Mouse (Mus musculus) heart, embryonic 11.5 days (tissue): Measurements from ENCODE around the gene Enthd1. TPM values are rescaled to one million over a fixed set of nuclear protein-coding genes. Genes with fewer than 3 reads are reported as not detected.
"Not testable (repeated sequence)": the region's sequence is repeated elsewhere in the genome, so short reads cannot be mapped to it uniquely, and the experiment has no call there.

ENCODE experiments used
- ATAC-seq: fragments of 200-750 bp; cut with Nextera tagmentation; replicated peaks from 2 replicates; pipeline ENCODE4 v1.8.0; 2017; ENCODE audit warnings: moderate library complexity; ENCODE audit not compliant: insufficient number of reproducible peaks, low FRiP score, low TSS enrichment
- H3K27ac ChIP-seq: fragments of 300-500 bp; sonication (generic); 2 replicates; pipeline ENCODE4 v1.5.1; 2014; ENCODE audit warnings: mild to moderate bottlenecking, low read depth, low read length
- H3K27me3 ChIP-seq: fragments of 300-500 bp; sonication (generic); 2 replicates; pipeline ENCODE4 v1.6.1; 2014; ENCODE audit warnings: mild to moderate bottlenecking, low read length, mixed read lengths; ENCODE audit not compliant: control insufficient read depth, insufficient read depth
- H3K36me3 ChIP-seq: fragments of 300-500 bp; sonication (generic); 2 replicates; pipeline ENCODE4 v1.6.1; 2014; ENCODE audit warnings: mild to moderate bottlenecking, low read length, moderate library complexity, mixed read lengths; ENCODE audit not compliant: control insufficient read depth, insufficient read depth
- H3K4me1 ChIP-seq: fragments of 300-500 bp; sonication (generic); 2 replicates; pipeline ENCODE4 v1.6.1; 2014; ENCODE audit warnings: low read length; ENCODE audit not compliant: control insufficient read depth, insufficient read depth
- H3K4me2 ChIP-seq: fragments of 300-500 bp; sonication (generic); 2 replicates; pipeline ENCODE4 v1.6.1; 2014; ENCODE audit warnings: mild to moderate bottlenecking, moderate library complexity
- H3K4me3 ChIP-seq: fragments of 300-500 bp; sonication (generic); 2 replicates; pipeline ENCODE4 v1.5.1; 2014; ENCODE audit warnings: low read depth, low read length
- H3K9ac ChIP-seq: fragments of 300-500 bp; sonication (generic); 2 replicates; pipeline ENCODE4 v1.6.1; 2014; ENCODE audit warnings: mild to moderate bottlenecking, low read depth, low read length, moderate library complexity
- H3K9me3 ChIP-seq: fragments of 300-500 bp; sonication (generic); replicated peaks from 2 replicates; pipeline ENCODE4 v1.6.1; 2016; ENCODE audit warnings: low read length; ENCODE audit not compliant: control insufficient read depth
- WGBS: fragments of 180-500 bp; shearing (Covaris S2); extraction: QIAGEN DNeasy Blood & Tissue Kit; methylation state at CpG from one replicate; pipeline ENCODE4 v1.1.7; 2014; ENCODE audit not compliant: insufficient replicate concordance; 5-methylcytosine and 5-hydroxymethylcytosine counted together
- polyA plus RNA-seq: library from polyadenylated mRNA; unstranded; fragments of >200 nt; fragmentation: Nextera tagmentation; extraction: Ambion mirVana; gene quantifications from 2 replicates; pipeline ENCODE4 v1.2.1, GENCODE M21; 2014

Enthd1 gene
- polyA plus RNA-seq, 1 experiment from 2014 or later = not detected

- ATAC-seq = no peak
- H3K27ac ChIP-seq = no peak overlapping the region
- no peaks in the 10 kb centered on the region for H3K27me3 ChIP-seq
- H3K9ac ChIP-seq = no peak overlapping the region
- 70% methylated on average over 12 of the region's 12 CpGs for WGBS
- no peak overlapping the region for H3K4me2 ChIP-seq
- no peak overlapping the region for H3K4me3 ChIP-seq
- H3K36me3 ChIP-seq = no peaks in the 10 kb centered on the region
- no peaks in the 10 kb centered on the region for H3K9me3 ChIP-seq
- peaks cover 12% of the 10 kb centered on the region for H3K4me1 ChIP-seq
These were observed 46.3 kb downstream of the Enthd1 start for GRCm38 (mm10) chr15:80518567-80519223.

- Histone ChIP-seq H3K4me1 (peaks cover 12% of the 10 kb centered on the region), H3K4me2 (peak overlapping the region; percentile 4; the same call in 1 of the 2 replicates), H3K9ac (no peak overlapping the region), H3K27me3 (no peaks in the 10 kb centered on the region), H3K9me3 (no peaks in the 10 kb centered on the region), H3K27ac (no peak overlapping the region), H3K36me3 (no peaks in the 10 kb centered on the region), H3K4me3 (no peak overlapping the region)
- 18% methylated on average over 9 of the region's 9 CpGs for WGBS
- no peak for ATAC-seq
These were observed 47.0 kb downstream of the Enthd1 start for GRCm38 (mm10) chr15:80517996-80518395.

GRCm38 (mm10) chr15:80516525-80516924 lies 48.4 kb downstream of the Enthd1 start:
- peaks cover 12% of the 10 kb centered on the region for H3K4me1 ChIP-seq
- H3K4me2 ChIP-seq = no peak overlapping the region
- no peaks in the 10 kb centered on the region for H3K9me3 ChIP-seq
- H3K36me3 ChIP-seq = no peaks in the 10 kb centered on the region
- WGBS = 59% methylated on average over 3 of the region's 3 CpGs
- no peaks in the 10 kb centered on the region for H3K27me3 ChIP-seq
- H3K27ac ChIP-seq = no peak overlapping the region
- no peak overlapping the region for H3K4me3 ChIP-seq
- no peak for ATAC-seq
- no peak overlapping the region for H3K9ac ChIP-seq

GRCm38 (mm10) chr15:80505086-80505485 lies 59.9 kb downstream of the Enthd1 start:
- Histone ChIP-seq H3K4me3 (no peak overlapping the region), H3K9me3 (no peaks in the 10 kb centered on the region), H3K9ac (no peak overlapping the region), H3K36me3 (no peaks in the 10 kb centered on the region), H3K4me1 (no peaks in the 10 kb centered on the region), H3K27ac (no peak overlapping the region), H3K4me2 (no peak overlapping the region), H3K27me3 (no peaks in the 10 kb centered on the region)
- no peak for ATAC-seq
- WGBS = 35% methylated on average over 4 of the region's 4 CpGs

- H3K9me3 ChIP-seq, H3K4me2 ChIP-seq, H3K4me3 ChIP-seq, H3K36me3 ChIP-seq, H3K4me1 ChIP-seq, ATAC-seq, H3K9ac ChIP-seq, H3K27me3 ChIP-seq, H3K27ac ChIP-seq: not testable (repeated sequence)
- WGBS = 83% methylated on average over 4 of the region's 4 CpGs
These were observed 61.8 kb downstream of the Enthd1 start for GRCm38 (mm10) chr15:80503155-80503554.

- Histone ChIP-seq H3K9me3 (no peaks in the 10 kb centered on the region), H3K4me3 (no peak overlapping the region), H3K4me1 (no peaks in the 10 kb centered on the region), H3K27me3 (no peaks in the 10 kb centered on the region), H3K9ac (no peak overlapping the region), H3K4me2 (no peak overlapping the region), H3K27ac (no peak overlapping the region), H3K36me3 (no peaks in the 10 kb centered on the region)
- no peak for ATAC-seq
- WGBS = 80% methylated on average over 2 of the region's 2 CpGs
These were observed 62.2 kb downstream of the Enthd1 start for GRCm38 (mm10) chr15:80502741-80503140.

GRCm38 (mm10) chr15:80501106-80502096 lies 63.6 kb downstream of the Enthd1 start:
- H3K4me2 ChIP-seq = no peak overlapping the region
- WGBS = 79% methylated on average over 21 of the region's 21 CpGs
- ATAC-seq = no peak
- H3K9me3 ChIP-seq = no peaks in the 10 kb centered on the region
- H3K9ac ChIP-seq = no peak overlapping the region
- H3K36me3 ChIP-seq = no peaks in the 10 kb centered on the region
- no peaks in the 10 kb centered on the region for H3K27me3 ChIP-seq
- no peaks in the 10 kb centered on the region for H3K4me1 ChIP-seq
- H3K27ac ChIP-seq = no peak overlapping the region
- H3K4me3 ChIP-seq = no peak overlapping the region

GRCm38 (mm10) chr15:80500426-80500825 lies 64.5 kb downstream of the Enthd1 start:
- Histone ChIP-seq H3K4me3 (no peak overlapping the region), H3K36me3 (no peaks in the 10 kb centered on the region), H3K9me3 (no peaks in the 10 kb centered on the region), H3K27ac (no peak overlapping the region), H3K4me1 (no peaks in the 10 kb centered on the region), H3K27me3 (no peaks in the 10 kb centered on the region), H3K9ac (no peak overlapping the region), H3K4me2 (no peak overlapping the region)
- 74% methylated on average over 10 of the region's 10 CpGs for WGBS
- no peak for ATAC-seq
